Mouse (Mus musculus) embryonic facial prominence, embryonic 11.5 days (tissue): ENCODE measurements around the gene Olfr791. TPM values are rescaled to one million over a fixed set of nuclear protein-coding genes. Genes with fewer than 3 reads are reported as not detected.

Experiments used
- ATAC-seq: fragments of 200-750 bp; cut with Nextera tagmentation; replicated peaks from 2 replicates; pipeline ENCODE4 v1.8.0; 2017; ENCODE audit warnings: low read depth; ENCODE audit not compliant: insufficient number of reproducible peaks, low FRiP score, low TSS enrichment
- DNase-seq: peaks from one replicate; pipeline ENCODE4 v3.0.0-alpha.2; 2015; ENCODE audit warnings: low spot score
- H3K27ac ChIP-seq: fragments of 300-500 bp; sonication (generic); replicated peaks from 2 replicates; pipeline ENCODE4 v1.5.1; 2014; ENCODE audit warnings: mild to moderate bottlenecking, low read depth, low read length, control low read depth
- H3K27me3 ChIP-seq: fragments of 300-500 bp; sonication (generic); 2 replicates; pipeline ENCODE4 v1.6.1; 2014; ENCODE audit warnings: mild to moderate bottlenecking, low read length, moderate library complexity, mixed read lengths; ENCODE audit not compliant: control insufficient read depth, insufficient read depth
- H3K36me3 ChIP-seq: fragments of 300-500 bp; sonication (generic); replicated peaks from 2 replicates; pipeline ENCODE4 v1.6.1; 2014; ENCODE audit warnings: low read depth, mild to moderate bottlenecking, low read length, moderate library complexity, mixed read lengths; ENCODE audit not compliant: control insufficient read depth, insufficient read depth
- H3K4me1 ChIP-seq: fragments of 300-500 bp; sonication (generic); 2 replicates; pipeline ENCODE4 v1.6.1; 2014; ENCODE audit warnings: low read length, mixed read lengths; ENCODE audit not compliant: control insufficient read depth, insufficient read depth
- H3K4me2 ChIP-seq: fragments of 300-500 bp; sonication (generic); 2 replicates; pipeline ENCODE4 v1.6.1; 2014; ENCODE audit warnings: low read depth, mild to moderate bottlenecking, control low read depth, low read length, moderate library complexity
- H3K4me3 ChIP-seq: fragments of 300-500 bp; sonication (generic); 2 replicates; pipeline ENCODE4 v1.5.1; 2014; ENCODE audit warnings: low read depth, low read length, control low read depth
- H3K9ac ChIP-seq: fragments of 300-500 bp; sonication (generic); replicated peaks from 2 replicates; pipeline ENCODE4 v1.6.1; 2014; ENCODE audit warnings: mild to moderate bottlenecking, control low read depth, low read length
- H3K9me3 ChIP-seq: fragments of 300-500 bp; sonication (generic); replicated peaks from 2 replicates; pipeline ENCODE4 v1.6.1; 2016; ENCODE audit warnings: mild to moderate bottlenecking, low read length, inconsistent platforms, mixed read lengths; ENCODE audit not compliant: control insufficient read depth
- WGBS: fragments of 180-500 bp; shearing (Covaris S2); extraction: QIAGEN DNeasy Blood & Tissue Kit; methylation state at CpG from one replicate; pipeline ENCODE4 v1.1.7; 2014; 5-methylcytosine and 5-hydroxymethylcytosine counted together
- polyA plus RNA-seq: library from polyadenylated mRNA; unstranded; fragments of >200 nt; fragmentation: Nextera tagmentation; extraction: Ambion mirVana; gene quantifications from 2 replicates; pipeline ENCODE4 v1.2.1, GENCODE M21; 2014

Gene Olfr791
- polyA plus RNA-seq, 1 experiment from 2014 or later, result not detected

- no peak for ATAC-seq
- Histone ChIP-seq H3K36me3 (no peaks in the 10 kb centered on the region), H3K4me3 (no peak within 1 kb of the TSS), H3K27ac (no peak within 1 kb of the TSS), H3K9me3 (no peaks in the 10 kb centered on the region), H3K27me3 (no peaks in the 10 kb centered on the region), H3K9ac (no peak within 1 kb of the TSS), H3K4me2 (no peak within 1 kb of the TSS), H3K4me1 (no peaks in the 10 kb centered on the region)
- no peak for DNase-seq
- 81% methylated on average over 2 of the region's 2 CpGs for WGBS
Measured at GRCm38 (mm10) chr10:129567355-129567754, 45.8 kb downstream of the Olfr791 start, which contains the start of gene Olfr794. TSS of gene Olfr794 (plus strand) at chr10:129567655.

- Histone ChIP-seq H3K4me2 (no peak overlapping the region), H3K36me3 (no peaks in the 10 kb centered on the region), H3K27me3 (no peaks in the 10 kb centered on the region), H3K4me3 (no peak overlapping the region), H3K9ac (no peak overlapping the region), H3K27ac (no peak overlapping the region), H3K9me3 (no peaks in the 10 kb centered on the region), H3K4me1 (no peaks in the 10 kb centered on the region)
- no peak for DNase-seq
- ATAC-seq, result no peak
- WGBS, result 68% methylated on average over 1 of the region's 1 CpGs
Measured at GRCm38 (mm10) chr10:129577066-129577465, 55.5 kb downstream of the Olfr791 start.

Other genes starting within 250 kb of the Olfr791 start
- not detected in 2 replicates for gene Olfr780, start 203.7 kb upstream of the Olfr791 start, polyA plus RNA-seq
- gene Olfr781, start 192.9 kb upstream of the Olfr791 start, polyA plus RNA-seq, result not detected in 2 replicates
- not detected in 2 replicates for gene Olfr782, start 172.9 kb upstream of the Olfr791 start, polyA plus RNA-seq
- gene Olfr784, start 137.7 kb upstream of the Olfr791 start, polyA plus RNA-seq, result not detected in 2 replicates
- gene Olfr785, start 116.4 kb upstream of the Olfr791 start, polyA plus RNA-seq, result not detected in 2 replicates
- not detected in 2 replicates for gene Olfr786, start 94.5 kb upstream of the Olfr791 start, polyA plus RNA-seq
- not detected in 2 replicates for gene Olfr787, start 59.9 kb upstream of the Olfr791 start, polyA plus RNA-seq
- gene Olfr788, start 50.8 kb upstream of the Olfr791 start, polyA plus RNA-seq, result not detected in 2 replicates
- not detected in 2 replicates for gene Olfr789, start 37.0 kb upstream of the Olfr791 start, polyA plus RNA-seq
- gene Olfr790, start 23.3 kb upstream of the Olfr791 start, polyA plus RNA-seq, result not detected in 2 replicates
- not detected in 2 replicates for gene Olfr792, start 17.4 kb downstream of the Olfr791 start, polyA plus RNA-seq
- not detected in 2 replicates for gene Olfr794, start 45.9 kb downstream of the Olfr791 start, polyA plus RNA-seq
- gene Olfr796, start 90.8 kb downstream of the Olfr791 start, polyA plus RNA-seq, result not detected in 2 replicates
- gene Olfr798, start 106.1 kb downstream of the Olfr791 start, polyA plus RNA-seq, result not detected in 2 replicates
- not detected in 2 replicates for gene Olfr799, start 115.7 kb downstream of the Olfr791 start, polyA plus RNA-seq
- gene Olfr800, start 135.9 kb downstream of the Olfr791 start, polyA plus RNA-seq, result not detected in 2 replicates
- not detected in 2 replicates for gene Olfr801, start 152.1 kb downstream of the Olfr791 start, polyA plus RNA-seq
- not detected in 2 replicates for gene Olfr802, start 166.4 kb downstream of the Olfr791 start, polyA plus RNA-seq
- gene Olfr803, start 172.5 kb downstream of the Olfr791 start, polyA plus RNA-seq, result not detected in 2 replicates
- not detected in 2 replicates for gene Olfr804, start 181.4 kb downstream of the Olfr791 start, polyA plus RNA-seq
- not detected in 2 replicates for gene Olfr805, start 207.6 kb downstream of the Olfr791 start, polyA plus RNA-seq
- gene Olfr806, start 220.1 kb downstream of the Olfr791 start, polyA plus RNA-seq, result not detected in 2 replicates
- not detected in 2 replicates for gene Olfr807, start 236.0 kb downstream of the Olfr791 start, polyA plus RNA-seq
- not detected in 2 replicates for gene Olfr808, start 243.7 kb downstream of the Olfr791 start, polyA plus RNA-seq